Mouse (Mus musculus) myocyte (in vitro differentiated cells): ENCODE measurements around the gene Esrp2. TPM values are rescaled to one million over a fixed set of nuclear protein-coding genes. Genes with fewer than 3 reads are reported as not detected.

ENCODE experiments used
- H3K27me3 ChIP-seq: one replicate; pipeline ENCODE4 v1.6.1; 2011; ENCODE audit not compliant: control insufficient read depth, insufficient read depth, insufficient read length
- H3K36me3 ChIP-seq: one replicate; pipeline ENCODE4 v1.6.1; 2011; ENCODE audit not compliant: control insufficient read depth, insufficient read depth
- H3K4me2 ChIP-seq: one replicate; pipeline ENCODE4 v1.6.1; 2011; ENCODE audit warnings: low read depth, control low read depth
- H3K4me3 ChIP-seq: one replicate; pipeline ENCODE4 v1.5.1; 2011; ENCODE audit warnings: mild to moderate bottlenecking, control low read depth, moderate library complexity
- H3K79me2 ChIP-seq: one replicate; pipeline ENCODE4 v1.6.1; 2011; ENCODE audit not compliant: control insufficient read depth, insufficient read depth
- H3ac ChIP-seq: one replicate; pipeline ENCODE4 v1.6.1; 2011; ENCODE audit not compliant: control insufficient read depth, insufficient read length
- CEBPB ChIP-seq: IDR thresholded peaks from 2 replicates; pipeline ENCODE4 v1.6.1; 2011; ENCODE audit warnings: mild to moderate bottlenecking, moderate library complexity; ENCODE audit not compliant: poor library complexity, insufficient read depth, severe bottlenecking
- E2F4 ChIP-seq: IDR thresholded peaks from one replicate; pipeline ENCODE4 v1.6.1; 2011; ENCODE audit warnings: mild to moderate bottlenecking, control low read depth, moderate library complexity; ENCODE audit not compliant: insufficient read depth
- MAX ChIP-seq: IDR thresholded peaks from one replicate; pipeline ENCODE4 v1.6.1; 2011; ENCODE audit warnings: low read depth, mild to moderate bottlenecking, control low read depth
- MYOD1 ChIP-seq, 3 experiments: IDR thresholded peaks; one replicate each; pipeline ENCODE4 v1.6.1; 2011; ENCODE audit warnings: control low read depth in 2 of 3, low read depth in 2 of 3, mild to moderate bottlenecking in 2 of 3, moderate library complexity in 1 of 3; ENCODE audit not compliant: insufficient read length in 2 of 3, control insufficient read depth in 1 of 3
- MYOG ChIP-seq, 3 experiments: IDR thresholded peaks; one replicate each; pipeline ENCODE4 v1.6.1; 2011; ENCODE audit warnings: control low read depth in 2 of 3, low read depth in 2 of 3, mild to moderate bottlenecking in 2 of 3; ENCODE audit not compliant: insufficient read length in 2 of 3, control insufficient read depth in 1 of 3, insufficient read depth in 1 of 3
- POLR2A ChIP-seq: IDR thresholded peaks from one replicate; pipeline ENCODE4 v1.6.1; 2011; ENCODE audit warnings: low read depth, mild to moderate bottlenecking, control low read depth, moderate library complexity; ENCODE audit not compliant: insufficient read length
- POLR2AphosphoS2 ChIP-seq: IDR thresholded peaks from one replicate; pipeline ENCODE4 v1.6.1; 2011; ENCODE audit warnings: low read depth, control low read depth; ENCODE audit not compliant: insufficient read length
- REST ChIP-seq: IDR thresholded peaks from one replicate; pipeline ENCODE4 v1.6.1; 2011; ENCODE audit warnings: mild to moderate bottlenecking, control low read depth, moderate library complexity; ENCODE audit not compliant: insufficient read depth, insufficient read length
- SRF ChIP-seq: IDR thresholded peaks from one replicate; pipeline ENCODE4 v1.6.1; 2011; ENCODE audit warnings: low read depth; ENCODE audit not compliant: control insufficient read depth, insufficient read length
- TCF12 ChIP-seq: IDR thresholded peaks from one replicate; pipeline ENCODE4 v1.6.1; 2011; ENCODE audit warnings: mild to moderate bottlenecking, control low read depth; ENCODE audit not compliant: poor library complexity, insufficient read depth, severe bottlenecking
- TCF3 ChIP-seq: IDR thresholded peaks from one replicate; pipeline ENCODE4 v1.6.1; 2011; ENCODE audit warnings: low read depth, control low read depth; ENCODE audit not compliant: insufficient read length
- USF1 ChIP-seq: IDR thresholded peaks from one replicate; pipeline ENCODE4 v1.6.1; 2011; ENCODE audit warnings: low read depth, mild to moderate bottlenecking, control low read depth, moderate library complexity
- polyA plus RNA-seq: library from polyadenylated mRNA; unstranded; fragments of >200 nt; fragmentation: generic; extraction: Trizol; gene quantifications from one replicate; pipeline ENCODE4 v1.2.1, GENCODE M21; 2012; ENCODE audit warnings: missing spikeins

The Esrp2 gene
- polyA plus RNA-seq, 1 experiment: 0.17 TPM

GRCm38 (mm10) chr8:106176891-106177290 lies 40.1 kb upstream of the Esrp2 start:
- H3K79me2 ChIP-seq: peaks cover 32% of the 10 kb centered on the region
- no peaks in the 10 kb centered on the region for H3K27me3 ChIP-seq
- H3K4me3 ChIP-seq: no peak overlapping the region
- peaks cover 4% of the 10 kb centered on the region for H3K36me3 ChIP-seq
- H3ac ChIP-seq: no peak overlapping the region
- no peak overlapping the region for H3K4me2 ChIP-seq
- TF ChIP-seq POLR2A (no peak), REST (no peak), MYOD1 (IDR thresholded peaks at IDR 0.05; ENCODE audit: control insufficient read depth in 1 of 3, insufficient read length in 2 of 3, low read depth in 2 of 3) (no peak), USF1 (no peak), TCF3 (no peak), MYOG (IDR thresholded peaks at IDR 0.05; ENCODE audit: control insufficient read depth in 1 of 3, insufficient read depth in 1 of 3, insufficient read length in 2 of 3, low read depth in 2 of 3) (no peak), CEBPB (no peak), TCF12 (no peak), POLR2AphosphoS2 (no peak), SRF (no peak), E2F4 (no peak), MAX (no peak)

DNA sequence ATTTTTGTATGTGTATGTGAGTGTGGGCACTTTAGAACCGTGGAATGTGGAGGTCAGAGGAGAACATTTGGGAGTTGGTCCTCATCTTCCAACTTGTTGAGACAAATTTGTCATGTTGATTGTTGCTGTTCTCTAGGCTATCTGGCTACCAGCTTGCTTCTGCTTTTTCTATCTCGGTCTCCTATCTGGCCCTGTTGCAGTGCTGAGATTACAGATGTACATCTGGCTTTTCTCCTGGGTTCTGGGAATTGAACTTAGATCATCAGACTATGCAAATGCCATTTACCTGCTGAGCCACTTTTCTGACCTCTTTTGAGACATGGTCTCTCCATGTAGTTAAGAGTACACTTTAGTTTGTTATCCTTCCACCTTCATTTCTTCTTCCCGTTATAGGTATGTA lies 36.8 kb upstream of the Esrp2 start:
- Histone ChIP-seq H3K4me2 (no peak overlapping the region), H3K79me2 (peaks cover 57% of the 10 kb centered on the region), H3K4me3 (no peak overlapping the region), H3K36me3 (no peaks in the 10 kb centered on the region), H3K27me3 (no peaks in the 10 kb centered on the region), H3ac (no peak overlapping the region)
- no peak for TF ChIP-seq REST
- no peak for TF ChIP-seq E2F4
- no peak for TF ChIP-seq POLR2AphosphoS2

GRCm38 (mm10) chr8:106169934-106170480 lies 33.2 kb upstream of the Esrp2 start:
- no peak for TF ChIP-seq REST
- no peak for TF ChIP-seq USF1
- no peak for TF ChIP-seq POLR2A
- no peak for TF ChIP-seq POLR2AphosphoS2
- TF ChIP-seq CEBPB: no peak
- TF ChIP-seq MAX: no peak
- no peak for TF ChIP-seq TCF12
- no peak for TF ChIP-seq E2F4
- no peaks in the 10 kb centered on the region for H3K27me3 ChIP-seq

DNA sequence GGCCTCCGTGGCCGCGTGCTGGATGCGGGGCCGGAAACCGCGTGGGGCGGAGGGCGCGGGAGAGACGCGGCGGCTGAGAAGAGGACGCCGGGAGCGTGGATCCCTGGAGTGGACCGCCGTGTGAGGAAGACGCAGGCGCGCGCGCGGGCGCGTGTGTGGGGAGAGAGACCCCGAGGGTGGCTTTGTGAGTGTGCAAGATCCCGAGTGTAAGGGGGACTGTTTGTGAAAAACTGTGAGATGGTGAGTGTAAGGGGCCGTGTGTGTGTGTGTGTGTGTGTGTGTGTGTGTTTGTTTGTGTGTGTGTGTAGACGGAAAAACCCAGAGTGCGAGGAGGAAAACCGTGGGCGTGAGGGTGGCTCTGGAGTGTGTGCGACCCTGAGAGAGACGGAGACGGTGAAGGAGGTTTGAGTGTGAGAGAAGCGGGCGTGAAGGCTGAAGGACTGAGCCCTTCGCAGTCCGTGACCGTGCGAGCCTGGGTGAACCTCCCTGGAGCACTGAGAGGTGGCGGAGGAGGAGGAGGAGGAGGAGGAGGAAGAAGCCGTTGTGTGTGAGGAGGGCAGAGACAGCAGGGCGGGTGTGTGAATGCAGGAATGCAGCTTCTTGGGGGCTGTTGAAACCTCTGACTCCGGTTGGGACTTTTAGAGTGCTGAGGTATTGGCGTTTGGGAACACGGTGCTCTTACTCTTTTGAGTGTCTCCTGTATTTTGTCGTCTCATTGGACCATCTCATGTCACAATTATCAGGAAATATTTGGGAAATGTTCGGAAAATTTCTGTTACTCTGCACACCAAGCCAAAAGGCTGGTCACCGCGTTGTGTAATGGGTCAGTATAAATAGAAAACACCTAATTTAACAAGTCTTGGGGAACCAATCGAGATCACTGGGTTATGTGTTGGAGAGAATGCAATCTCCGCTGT lies 32.5 kb upstream of the Esrp2 start:
- Histone ChIP-seq H3K79me2 (peaks cover 31% of the 10 kb centered on the region), H3K4me3 (peak overlapping the region; percentile 89), H3ac (peak overlapping the region; percentile 74), H3K27me3 (no peaks in the 10 kb centered on the region), H3K4me2 (peak overlapping the region; percentile 100), H3K36me3 (peaks cover 2% of the 10 kb centered on the region)
- TF ChIP-seq CEBPB (no peak), POLR2A (peak; percentile 40)

More at GRCm38 (mm10) chr8:106169934-106170480, 33.2 kb upstream of the Esrp2 start:
- peak overlapping the region; percentile 89 for H3K4me3 ChIP-seq
- H3ac ChIP-seq: peak overlapping the region; percentile 74
- H3K4me2 ChIP-seq: peak overlapping the region; percentile 100
- H3K36me3 ChIP-seq: no peaks in the 10 kb centered on the region
- H3K79me2 ChIP-seq: peaks cover 34% of the 10 kb centered on the region

DNA sequence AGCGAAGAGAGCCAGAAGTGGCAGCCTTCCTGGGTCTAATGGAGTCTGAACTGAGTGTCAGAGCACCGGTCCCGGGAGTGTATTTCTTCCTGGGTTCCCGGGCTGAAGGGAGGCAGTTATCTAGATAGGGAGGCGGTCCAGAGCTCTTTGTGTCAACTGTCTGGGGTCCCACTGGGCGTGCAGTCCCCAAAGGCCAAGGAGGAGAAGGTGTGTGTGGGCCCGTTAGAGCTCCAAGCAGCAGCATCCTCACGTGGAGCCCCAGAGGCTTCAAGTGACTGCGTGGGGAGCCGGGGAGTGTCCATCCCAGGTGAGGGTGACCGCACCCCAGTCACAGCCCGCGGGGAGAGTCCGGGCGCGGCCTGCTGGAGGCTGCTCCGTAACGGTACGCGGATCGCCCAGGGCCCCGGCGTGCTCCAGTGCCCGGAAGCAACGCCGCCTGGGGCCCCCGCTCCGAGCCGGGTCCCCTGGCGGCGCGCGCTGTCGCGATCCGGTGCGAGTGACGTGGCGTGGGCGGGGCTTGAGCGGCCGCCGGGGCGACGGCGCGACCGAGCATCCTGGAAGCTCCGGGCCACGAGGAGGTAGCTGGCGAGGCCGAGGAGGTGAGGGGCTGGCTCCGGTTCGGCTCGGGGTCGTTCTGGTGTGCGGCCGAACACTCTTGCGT lies 31.7 kb upstream of the Esrp2 start, which contains the start of gene Slc7a6:
Gene Slc7a6 (plus strand): TSS at position 502 of the 661 bp plus-strand sequence.
- peaks cover 4% of the 10 kb centered on the region for H3K36me3 ChIP-seq
- TF ChIP-seq TCF12 (no peak), REST (no peak), MYOD1 (IDR thresholded peaks at IDR 0.05; ENCODE audit: control insufficient read depth in 1 of 3, insufficient read length in 2 of 3, low read depth in 2 of 3) (no peak), MAX (no peak), TCF3 (no peak), POLR2A (peak; percentile 99), POLR2AphosphoS2 (peak; percentile 95), USF1 (no peak), CEBPB (no peak), E2F4 (no peak), SRF (no peak), MYOG (IDR thresholded peaks at IDR 0.05; ENCODE audit: control insufficient read depth in 1 of 3, insufficient read depth in 1 of 3, insufficient read length in 2 of 3, low read depth in 2 of 3) (peak in 2 of 3 experiments; percentile 2 to 18)
- peak within 1 kb of the TSS; percentile 100 for H3K4me2 ChIP-seq
- H3ac ChIP-seq: peak within 1 kb of the TSS; percentile 74
- H3K79me2 ChIP-seq: peaks cover 25% of the 10 kb centered on the region
- H3K27me3 ChIP-seq: no peaks in the 10 kb centered on the region
- peak within 1 kb of the TSS; percentile 89 for H3K4me3 ChIP-seq
